Mouse (Mus musculus) limb, embryonic 11.5 days (tissue): ENCODE measurements around the gene Rrp9. TPM values are rescaled to one million over a fixed set of nuclear protein-coding genes. Genes with fewer than 3 reads are reported as not detected.
A peak's percentile ranks its signal among the peaks of the same experiment; 100 is the strongest.

Experiments
- ATAC-seq: fragments of 200-750 bp; cut with Nextera tagmentation; 2 replicates; pipeline ENCODE4 v1.8.0; 2017; ENCODE audit warnings: low read depth; ENCODE audit not compliant: insufficient number of reproducible peaks, low FRiP score, low TSS enrichment
- DNase-seq: peaks from one replicate; pipeline ENCODE4 v3.0.0-alpha.2; 2015; ENCODE audit warnings: low spot score
- H3K27ac ChIP-seq: fragments of 300-500 bp; sonication (generic); replicated peaks from 2 replicates; pipeline ENCODE4 v1.5.1; 2014; ENCODE audit warnings: low read depth, mild to moderate bottlenecking, low read length
- H3K27me3 ChIP-seq: fragments of 300-500 bp; sonication (generic); 2 replicates; pipeline ENCODE4 v1.6.1; 2014; ENCODE audit warnings: mild to moderate bottlenecking, low read length, mixed read lengths; ENCODE audit not compliant: control insufficient read depth, insufficient read depth
- H3K36me3 ChIP-seq: fragments of 300-500 bp; sonication (generic); 2 replicates; pipeline ENCODE4 v1.6.1; 2014; ENCODE audit warnings: mild to moderate bottlenecking, low read length, moderate library complexity, mixed read lengths; ENCODE audit not compliant: control insufficient read depth, insufficient read depth
- H3K4me1 ChIP-seq: fragments of 300-500 bp; sonication (generic); 2 replicates; pipeline ENCODE4 v1.6.1; 2014; ENCODE audit warnings: low read length, mixed read lengths; ENCODE audit not compliant: control insufficient read depth, insufficient read depth
- H3K4me2 ChIP-seq: fragments of 300-500 bp; sonication (generic); 2 replicates; pipeline ENCODE4 v1.6.1; 2014; ENCODE audit warnings: low read depth, mild to moderate bottlenecking, moderate library complexity; ENCODE audit not compliant: severe bottlenecking
- H3K4me3 ChIP-seq: fragments of 300-500 bp; sonication (generic); 2 replicates; pipeline ENCODE4 v1.5.1; 2014; ENCODE audit warnings: low read depth, low read length
- H3K9ac ChIP-seq: fragments of 300-500 bp; sonication (generic); 2 replicates; pipeline ENCODE4 v1.6.1; 2014; ENCODE audit warnings: mild to moderate bottlenecking, low read length
- H3K9me3 ChIP-seq: fragments of 300-500 bp; sonication (generic); 2 replicates; pipeline ENCODE4 v1.6.1; 2016; ENCODE audit warnings: low read length; ENCODE audit not compliant: control insufficient read depth
- WGBS: fragments of 180-500 bp; shearing (Covaris S2); extraction: QIAGEN DNeasy Blood & Tissue Kit; methylation state at CpG from one replicate; pipeline ENCODE4 v1.1.7; 2014; 5-methylcytosine and 5-hydroxymethylcytosine counted together
- polyA plus RNA-seq: library from polyadenylated mRNA; unstranded; fragments of >200 nt; fragmentation: Nextera tagmentation; extraction: Ambion mirVana; gene quantifications from 2 replicates; pipeline ENCODE4 v1.2.1, GENCODE M21; 2014

The Rrp9 gene
- polyA plus RNA-seq, 1 experiment from 2014 or later = 55.4 TPM

- no peaks in the 10 kb centered on the region for H3K9me3 ChIP-seq
- DNase-seq = peak; percentile 78
- H3K4me1 ChIP-seq = peaks cover 70% of the 10 kb centered on the region
- peak overlapping the region; percentile 84 for H3K9ac ChIP-seq
- no peaks in the 10 kb centered on the region for H3K27me3 ChIP-seq
- no peaks in the 10 kb centered on the region; the same call in 1 of the 2 replicates for H3K36me3 ChIP-seq
- peak overlapping the region; percentile 88 for H3K4me3 ChIP-seq
- peak overlapping the region; percentile 93 for H3K27ac ChIP-seq
- peak overlapping the region; percentile 79 for H3K4me2 ChIP-seq
- 0 out of 2 replicates have a peak, but pooled peaks have one; percentile 1 for ATAC-seq
- 2% methylated on average over 7 of the region's 7 CpGs for WGBS
These were observed 22.9 kb upstream of the Rrp9 start for GRCm38 (mm10) chr9:106452821-106453220.

- no peaks in the 10 kb centered on the region for H3K9me3 ChIP-seq
- under 1% methylated on average over 42 of the region's 74 CpGs for WGBS
- H3K36me3 ChIP-seq = no peaks in the 10 kb centered on the region; the same call in 1 of the 2 replicates
- peak within 1 kb of the TSS; percentile 84 for H3K9ac ChIP-seq
- DNase-seq (peak; percentile 83), ATAC-seq (peak; percentile 49)
- H3K4me1 ChIP-seq = peaks cover 69% of the 10 kb centered on the region
- H3K4me3 ChIP-seq = peak within 1 kb of the TSS; percentile 88
- no peaks in the 10 kb centered on the region for H3K27me3 ChIP-seq
- peak within 1 kb of the TSS; percentile 93 for H3K27ac ChIP-seq
- H3K4me2 ChIP-seq = peak within 1 kb of the TSS; percentile 79
These were observed 22.3 kb upstream of the Rrp9 start, which contains the start of gene Pcbp4 for GRCm38 (mm10) chr9:106453271-106454070. Pcbp4 (plus strand) TSS chr9:106453291.

- Histone ChIP-seq H3K4me2 (peak overlapping the region; percentile 79), H3K36me3 (no peaks in the 10 kb centered on the region; the same call in 1 of the 2 replicates), H3K9me3 (no peaks in the 10 kb centered on the region), H3K27ac (peak overlapping the region; percentile 90), H3K4me3 (peak overlapping the region; percentile 88), H3K4me1 (peaks cover 65% of the 10 kb centered on the region), H3K9ac (peak overlapping the region; percentile 84), H3K27me3 (no peaks in the 10 kb centered on the region)
- under 1% methylated on average over 16 of the region's 20 CpGs for WGBS
- DNase-seq (peak; percentile 67), ATAC-seq (peak; percentile 17; the same call in 1 of the 2 replicates)
These were observed 21.5 kb upstream of the Rrp9 start for GRCm38 (mm10) chr9:106454071-106454761.

GRCm38 (mm10) chr9:106454888-106455681 is 20.7 kb upstream of the Rrp9 start:
- peak; percentile 72 for DNase-seq
- Histone ChIP-seq H3K9me3 (no peaks in the 10 kb centered on the region), H3K27me3 (no peaks in the 10 kb centered on the region), H3K27ac (peak overlapping the region; percentile 90), H3K36me3 (no peaks in the 10 kb centered on the region; the same call in 1 of the 2 replicates), H3K9ac (peak overlapping the region; percentile 84), H3K4me1 (peaks cover 64% of the 10 kb centered on the region), H3K4me2 (peak overlapping the region; percentile 79), H3K4me3 (peak overlapping the region; percentile 88)
- peak; percentile 11; the same call in 1 of the 2 replicates for ATAC-seq
- under 1% methylated on average over 17 of the region's 17 CpGs for WGBS

GRCm38 (mm10) chr9:106456325-106457162 is 19.2 kb upstream of the Rrp9 start:
- H3K27ac ChIP-seq = peak overlapping the region; percentile 62
- WGBS = 38% methylated on average over 15 of the region's 15 CpGs
- peaks cover 2% of the 10 kb centered on the region; the same call in 1 of the 2 replicates for H3K36me3 ChIP-seq
- H3K4me3 ChIP-seq = peak overlapping the region; percentile 88
- peak overlapping the region; percentile 84 for H3K9ac ChIP-seq
- peaks cover 50% of the 10 kb centered on the region for H3K4me1 ChIP-seq
- no peaks in the 10 kb centered on the region for H3K27me3 ChIP-seq
- peak overlapping the region; percentile 79 for H3K4me2 ChIP-seq
- H3K9me3 ChIP-seq = no peaks in the 10 kb centered on the region
- ATAC-seq = no peak
- DNase-seq = peak; percentile 53

- no peak for ATAC-seq
- H3K9me3 ChIP-seq = no peaks in the 10 kb centered on the region
- H3K27me3 ChIP-seq = no peaks in the 10 kb centered on the region
- 47% methylated on average over 9 of the region's 9 CpGs for WGBS
- peak overlapping the region; percentile 14; the same call in 1 of the 2 replicates for H3K4me3 ChIP-seq
- H3K27ac ChIP-seq = peak overlapping the region; percentile 62; the same call in 1 of the 2 replicates
- H3K4me2 ChIP-seq = peak overlapping the region; percentile 79
- peaks cover 6% of the 10 kb centered on the region; the same call in 1 of the 2 replicates for H3K36me3 ChIP-seq
- DNase-seq = no peak
- H3K9ac ChIP-seq = peak overlapping the region; percentile 84
- peaks cover 43% of the 10 kb centered on the region for H3K4me1 ChIP-seq
These were observed 18.6 kb upstream of the Rrp9 start for GRCm38 (mm10) chr9:106457163-106457559.

- Histone ChIP-seq H3K27ac (no peak overlapping the region), H3K9me3 (no peaks in the 10 kb centered on the region), H3K27me3 (no peaks in the 10 kb centered on the region), H3K36me3 (peaks cover 6% of the 10 kb centered on the region; the same call in 1 of the 2 replicates), H3K4me1 (peaks cover 36% of the 10 kb centered on the region), H3K4me3 (no peak overlapping the region), H3K4me2 (no peak overlapping the region), H3K9ac (no peak overlapping the region)
- WGBS = 79% methylated on average over 5 of the region's 5 CpGs
- ATAC-seq (no peak), DNase-seq (no peak)
These were observed 17.8 kb upstream of the Rrp9 start for GRCm38 (mm10) chr9:106457920-106458319.
